Mouse (Mus musculus) thymus, postnatal 36 days (tissue): ENCODE measurements around the gene Gm40460.
A peak's percentile ranks its signal among the peaks of the same experiment; 100 is the strongest.
"Not testable (repeated sequence)": the region's sequence is repeated elsewhere in the genome, so short reads cannot be mapped to it uniquely, and the experiment has no call there.

Experiments used
- DNase-seq, 2 experiments: peaks; one replicate each; pipeline ENCODE4 v3.0.0; 2022; ENCODE audit warnings: mixed read lengths in 2 of 2

The Gm40460 gene

GRCm38 (mm10) chr7:142240978-142241377, at the start of gene Gm40460:
Gm40460 (minus strand) TSS chr7:142241078.
- DNase-seq, result no peak

GRCm38 (mm10) chr7:142285910-142286612, 45.2 kb upstream of the Gm40460 start:
- DNase-seq, result not testable (repeated sequence)

- DNase-seq, result no peak
These were observed 44.4 kb upstream of the Gm40460 start for GRCm38 (mm10) chr7:142285130-142285835.

GRCm38 (mm10) chr7:142284615-142285080, 43.8 kb upstream of the Gm40460 start:
- peak; percentile 80 to 87 for DNase-seq

- DNase-seq, result peak; percentile 64 to 65
These were observed 43.2 kb upstream of the Gm40460 start for GRCm38 (mm10) chr7:142284023-142284591.

- DNase-seq, result not testable (repeated sequence)
These were observed 42.0 kb upstream of the Gm40460 start for GRCm38 (mm10) chr7:142282847-142283246.

- DNase-seq, result not testable (repeated sequence)
These were observed 38.4 kb upstream of the Gm40460 start for GRCm38 (mm10) chr7:142279291-142279690.

GRCm38 (mm10) chr7:142278183-142278582, 37.3 kb upstream of the Gm40460 start:
- DNase-seq, result peak; percentile 45 to 51

GRCm38 (mm10) chr7:142274263-142274662, 33.4 kb upstream of the Gm40460 start, which contains the start of gene Gm4559:
Gm4559 (minus strand) TSS chr7:142274363.
- DNase-seq, result not testable (repeated sequence)

- not testable (repeated sequence) for DNase-seq
These were observed 17.4 kb upstream of the Gm40460 start, which contains the start of gene Gm2431 for GRCm38 (mm10) chr7:142258254-142258653. Gm2431 (minus strand) TSS chr7:142258354.

- peak in 1 of 2 experiments; percentile 4 for DNase-seq
These were observed 14.6 kb upstream of the Gm40460 start for GRCm38 (mm10) chr7:142255517-142255916.

GRCm38 (mm10) chr7:142249824-142250223, 8.9 kb upstream of the Gm40460 start:
- no peak for DNase-seq

GRCm38 (mm10) chr7:142231540-142231939, 9.3 kb downstream of the Gm40460 start:
- no peak for DNase-seq

GRCm38 (mm10) chr7:142229871-142230270, 11.0 kb downstream of the Gm40460 start, which contains the start of gene Krtap5-5:
Krtap5-5 (minus strand) TSS chr7:142229971.
- DNase-seq, result not testable (repeated sequence)

GRCm38 (mm10) chr7:142224518-142224917, 16.4 kb downstream of the Gm40460 start:
- no peak for DNase-seq

- DNase-seq, result not testable (repeated sequence)
These were observed 28.7 kb downstream of the Gm40460 start for GRCm38 (mm10) chr7:142212136-142212535.

- no peak for DNase-seq
These were observed 29.3 kb downstream of the Gm40460 start, which contains the start of gene Gm7579 for GRCm38 (mm10) chr7:142211559-142211958. Gm7579 (plus strand) TSS chr7:142211859.

- DNase-seq, result not testable (repeated sequence)
These were observed 34.0 kb downstream of the Gm40460 start for GRCm38 (mm10) chr7:142206891-142207290.

GRCm38 (mm10) chr7:142205488-142205887, 35.4 kb downstream of the Gm40460 start:
- no peak for DNase-seq

GRCm38 (mm10) chr7:142201064-142201463, 39.8 kb downstream of the Gm40460 start, which contains the start of gene Krtap5-3:
Krtap5-3 (plus strand) TSS chr7:142201364.
- DNase-seq, result no peak

GRCm38 (mm10) chr7:142198748-142199147, 42.1 kb downstream of the Gm40460 start:
- no peak for DNase-seq
